Mouse (Mus musculus) hindbrain, embryonic 16.5 days (tissue): ENCODE results near the gene Qk. TPM values are rescaled to one million over a fixed set of nuclear protein-coding genes. Genes with fewer than 3 reads are reported as not detected.
A peak's percentile ranks its signal among the peaks of the same experiment; 100 is the strongest.

Source experiments
- ATAC-seq: fragments of 200-750 bp; cut with Nextera tagmentation; 2 replicates; pipeline ENCODE4 v1.8.0; 2017; ENCODE audit warnings: moderate TSS enrichment, moderate library complexity
- H3K27ac ChIP-seq: fragments of 300-500 bp; sonication (generic); 2 replicates; pipeline ENCODE4 v1.5.1; 2014; ENCODE audit warnings: low read depth, mild to moderate bottlenecking, control low read depth, low read length, moderate library complexity
- H3K27me3 ChIP-seq: fragments of 300-500 bp; sonication (generic); replicated peaks from 2 replicates; pipeline ENCODE4 v1.6.1; 2014; ENCODE audit warnings: low read length; ENCODE audit not compliant: control insufficient read depth, insufficient read depth
- H3K36me3 ChIP-seq: fragments of 300-500 bp; sonication (generic); 2 replicates; pipeline ENCODE4 v1.6.1; 2014; ENCODE audit warnings: mild to moderate bottlenecking, low read length, moderate library complexity, mixed read lengths; ENCODE audit not compliant: control insufficient read depth, insufficient read depth
- H3K4me1 ChIP-seq: fragments of 300-500 bp; sonication (generic); 2 replicates; pipeline ENCODE4 v1.6.1; 2014; ENCODE audit warnings: low read depth, low read length; ENCODE audit not compliant: control insufficient read depth, insufficient read depth
- H3K4me2 ChIP-seq: fragments of 300-500 bp; sonication (generic); 2 replicates; pipeline ENCODE4 v1.6.1; 2014; ENCODE audit warnings: mild to moderate bottlenecking, low read length, control low read depth, moderate library complexity
- H3K4me3 ChIP-seq: fragments of 300-500 bp; sonication (generic); 2 replicates; pipeline ENCODE4 v1.5.1; 2014; ENCODE audit warnings: mild to moderate bottlenecking, low read length, control low read depth, moderate library complexity
- H3K9ac ChIP-seq: fragments of 300-500 bp; sonication (generic); 2 replicates; pipeline ENCODE4 v1.6.1; 2014; ENCODE audit warnings: low read depth, mild to moderate bottlenecking, control low read depth, low read length, moderate library complexity
- H3K9me3 ChIP-seq: fragments of 300-500 bp; sonication (generic); 2 replicates; pipeline ENCODE4 v1.6.1; 2014; ENCODE audit warnings: mild to moderate bottlenecking, low read length, moderate library complexity; ENCODE audit not compliant: control insufficient read depth
- WGBS: fragments of 180-500 bp; shearing (Covaris S2); extraction: QIAGEN DNeasy Blood & Tissue Kit; methylation state at CpG from one replicate; pipeline ENCODE4 v1.1.7; 2014; 5-methylcytosine and 5-hydroxymethylcytosine counted together
- polyA plus RNA-seq: library from polyadenylated mRNA; unstranded; fragments of >200 nt; fragmentation: Nextera tagmentation; extraction: Ambion mirVana; gene quantifications from 2 replicates; pipeline ENCODE4 v1.2.1, GENCODE M21; 2015

The Qk gene
- polyA plus RNA-seq, 1 experiment from 2014 or later = 46.3 TPM

DNA sequence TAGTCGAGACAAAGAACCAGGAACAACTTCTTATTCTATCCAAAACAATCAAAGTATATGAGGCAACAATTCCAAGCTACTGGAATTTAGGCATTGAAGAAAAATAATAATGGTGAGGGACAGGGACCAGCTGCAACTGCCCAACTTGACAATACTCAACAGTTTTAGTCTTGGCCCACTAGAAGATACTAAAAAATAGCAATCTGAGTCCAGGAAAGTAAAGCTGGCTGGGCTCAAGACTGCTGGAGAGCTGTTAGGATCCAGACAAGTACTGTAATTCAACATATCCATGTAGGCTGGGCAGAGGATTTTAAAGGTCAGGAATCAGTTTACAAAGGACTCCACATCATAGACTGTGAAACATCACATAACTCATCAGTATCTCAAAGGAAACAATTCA, 79.6 kb downstream of the Qk start:
- WGBS = 85% methylated on average over 1 of the region's 1 CpGs
- Histone ChIP-seq H3K27ac (no peak overlapping the region), H3K9me3 (no peaks in the 10 kb centered on the region), H3K4me2 (no peak overlapping the region), H3K4me3 (no peak overlapping the region), H3K36me3 (no peaks in the 10 kb centered on the region), H3K27me3 (no peaks in the 10 kb centered on the region), H3K9ac (no peak overlapping the region), H3K4me1 (no peaks in the 10 kb centered on the region; the same call in 1 of the 2 replicates)
- no peak for ATAC-seq

DNA sequence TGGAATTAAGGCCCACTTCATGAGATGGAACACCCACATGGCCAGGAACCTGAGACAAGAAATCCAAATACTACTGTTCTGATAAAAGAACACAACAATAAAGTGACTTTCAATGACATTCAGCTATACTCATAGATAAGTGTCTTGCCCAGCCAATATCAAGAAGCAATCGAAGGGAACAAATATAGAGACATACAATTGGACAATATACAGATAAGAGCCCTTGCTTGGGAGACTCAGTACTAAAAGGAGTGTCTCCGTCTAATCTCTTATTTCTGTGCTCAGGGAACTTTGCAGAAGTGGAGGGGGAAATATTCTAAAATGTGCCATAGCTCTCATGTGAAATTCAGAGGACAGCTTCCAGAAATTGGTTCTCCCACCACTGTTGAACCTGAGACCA, 83.1 kb downstream of the Qk start:
- no peaks in the 10 kb centered on the region for H3K27me3 ChIP-seq

DNA sequence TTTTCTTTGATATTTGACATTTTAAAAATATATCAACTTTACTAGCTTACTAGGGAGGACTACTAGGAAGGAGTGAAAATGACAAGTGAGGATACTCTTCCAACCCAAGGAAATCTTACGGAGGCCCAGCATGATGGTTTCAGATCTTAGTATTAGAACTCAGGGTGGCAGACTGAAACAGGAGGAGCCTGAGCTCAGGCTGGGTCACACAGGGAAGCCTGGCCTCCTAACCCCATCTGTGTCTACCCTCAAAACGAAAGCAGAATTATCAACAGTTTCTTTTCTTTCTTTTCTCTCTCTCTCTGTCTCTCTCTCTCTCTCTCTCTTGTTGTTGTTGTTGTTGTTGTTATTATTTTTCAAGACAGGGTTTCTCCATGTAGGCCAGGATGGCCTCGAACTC, 87.2 kb downstream of the Qk start:
- H3K4me3 ChIP-seq = no peak overlapping the region
- ATAC-seq = no peak
- H3K4me2 ChIP-seq = no peak overlapping the region
- H3K27ac ChIP-seq = no peak overlapping the region
- H3K4me1 ChIP-seq = no peaks in the 10 kb centered on the region; the same call in 1 of the 2 replicates
- 93% methylated on average over 3 of the region's 3 CpGs for WGBS
- H3K36me3 ChIP-seq = no peaks in the 10 kb centered on the region
- H3K9ac ChIP-seq = no peak overlapping the region
- no peaks in the 10 kb centered on the region for H3K9me3 ChIP-seq
- H3K27me3 ChIP-seq = no peaks in the 10 kb centered on the region

More for the DNA sequence above, 83.1 kb downstream of the Qk start:
- Histone ChIP-seq H3K36me3 (no peaks in the 10 kb centered on the region), H3K9ac (no peak overlapping the region), H3K27ac (no peak overlapping the region), H3K4me3 (no peak overlapping the region), H3K9me3 (no peaks in the 10 kb centered on the region), H3K4me1 (no peaks in the 10 kb centered on the region), H3K4me2 (no peak overlapping the region)
- no peak for ATAC-seq
- 92% methylated on average over 2 of the region's 2 CpGs for whole genome bisulfite sequencing

DNA sequence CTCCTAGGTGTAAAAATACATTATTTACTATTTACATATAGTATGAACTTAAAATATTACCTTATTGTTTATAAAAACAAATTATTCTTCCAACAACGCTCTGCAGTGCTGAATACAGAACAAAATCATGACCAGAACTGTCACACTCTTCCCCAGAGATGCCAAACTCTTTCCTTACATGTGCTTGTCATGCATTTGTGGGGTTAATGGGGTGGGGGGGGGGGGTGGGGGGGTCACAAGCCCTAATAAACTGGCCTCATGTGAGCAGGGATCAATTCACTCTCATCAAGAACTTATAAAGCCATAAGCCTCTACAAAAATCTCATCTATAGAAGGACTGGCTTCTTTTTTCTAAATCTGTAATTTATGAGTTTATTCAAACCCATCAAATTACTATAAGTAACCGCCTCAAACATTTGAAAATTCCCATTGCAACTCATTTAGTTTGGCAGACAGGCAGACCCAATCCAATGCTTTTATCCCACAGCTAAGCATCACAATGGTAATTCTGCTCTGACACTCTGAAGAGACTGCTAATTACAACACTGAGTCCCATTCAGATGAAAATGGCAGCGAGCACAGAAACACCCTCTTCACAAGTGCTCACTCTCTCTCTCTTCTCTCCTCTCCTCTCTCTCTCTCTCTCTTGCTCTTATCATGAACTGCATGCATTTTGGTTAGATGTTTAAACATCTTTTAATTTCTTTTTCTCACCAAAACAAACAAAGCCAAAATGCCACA, 91.7 kb downstream of the Qk start:
- WGBS = 49% methylated on average over 3 of the region's 3 CpGs
- Histone ChIP-seq H3K4me2 (no peak overlapping the region), H3K27ac (no peak overlapping the region), H3K27me3 (no peaks in the 10 kb centered on the region), H3K4me1 (no peaks in the 10 kb centered on the region; the same call in 1 of the 2 replicates), H3K9ac (no peak overlapping the region), H3K4me3 (no peak overlapping the region), H3K9me3 (no peaks in the 10 kb centered on the region), H3K36me3 (no peaks in the 10 kb centered on the region)
- ATAC-seq = peak; percentile 58; the same call in 1 of the 2 replicates

DNA sequence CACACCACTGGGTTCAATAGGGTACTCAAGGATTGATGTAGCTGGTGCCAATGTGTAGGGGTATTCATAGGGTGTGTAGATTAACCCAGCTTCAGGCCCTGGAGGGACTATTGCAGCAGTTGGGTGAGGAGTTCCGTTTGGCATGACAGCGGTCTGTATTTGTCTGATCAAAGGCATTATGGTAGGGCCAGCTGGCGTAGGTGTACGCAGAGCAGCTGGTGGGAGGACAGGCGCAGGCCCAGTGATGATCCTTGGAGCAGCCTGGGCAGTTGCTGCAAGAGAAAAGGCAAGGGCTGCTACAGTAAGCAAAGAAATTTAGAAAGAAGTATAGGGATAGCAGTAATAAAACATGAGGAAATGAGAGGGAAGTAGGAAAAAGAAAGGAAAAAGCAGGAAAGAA, 103.5 kb downstream of the Qk start:
- WGBS = 59% methylated on average over 5 of the region's 5 CpGs
- Histone ChIP-seq H3K9me3 (no peaks in the 10 kb centered on the region), H3K4me2 (no peak overlapping the region), H3K27me3 (no peaks in the 10 kb centered on the region), H3K4me3 (no peak overlapping the region), H3K4me1 (peaks cover 2% of the 10 kb centered on the region; the same call in 1 of the 2 replicates), H3K36me3 (no peaks in the 10 kb centered on the region), H3K27ac (no peak overlapping the region), H3K9ac (no peak overlapping the region)
- ATAC-seq = 0 out of 2 replicates have a peak, but pooled peaks have one; percentile 45

DNA sequence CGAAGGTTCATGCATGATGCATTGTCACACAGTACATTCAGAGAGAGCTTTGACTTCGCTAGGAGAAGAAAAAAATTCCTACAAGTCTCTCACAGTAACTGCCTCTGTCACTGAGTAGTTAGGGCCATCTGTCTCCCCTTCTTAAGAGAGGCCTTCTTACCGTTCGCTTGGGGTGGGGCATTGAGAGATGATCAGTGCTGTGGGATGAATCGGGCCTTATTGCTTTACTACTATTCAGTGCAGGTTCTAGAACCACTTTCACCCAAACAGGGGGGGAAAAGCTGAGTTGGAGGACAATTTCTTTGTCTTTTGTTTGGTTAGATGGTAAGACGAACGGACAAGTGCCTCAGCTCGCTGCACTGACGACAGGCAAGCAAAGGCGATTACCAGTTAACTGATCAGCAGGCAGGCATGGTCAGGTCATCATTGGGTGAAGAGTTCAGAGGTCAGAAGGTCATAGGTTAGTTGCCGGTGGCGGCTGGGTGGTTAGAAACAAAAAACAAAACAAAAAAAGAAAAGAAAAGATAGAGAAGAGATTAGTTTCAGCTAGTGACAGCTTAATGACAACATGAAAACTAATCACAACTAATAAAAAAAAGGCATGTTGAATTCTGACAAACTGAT, 110.4 kb downstream of the Qk start:
- Histone ChIP-seq H3K4me2 (no peak overlapping the region), H3K4me1 (0 out of 2 replicates have a peak, but pooled peaks cover 4% of the 10 kb centered on the region), H3K9me3 (no peaks in the 10 kb centered on the region), H3K36me3 (peaks cover 5% of the 10 kb centered on the region; the same call in 1 of the 2 replicates), H3K27ac (peak overlapping the region; percentile 44), H3K27me3 (no peaks in the 10 kb centered on the region), H3K4me3 (no peak overlapping the region), H3K9ac (no peak overlapping the region)
- 12% methylated on average over 12 of the region's 12 CpGs for WGBS
- ATAC-seq = peak; percentile 37; the same call in 1 of the 2 replicates

DNA sequence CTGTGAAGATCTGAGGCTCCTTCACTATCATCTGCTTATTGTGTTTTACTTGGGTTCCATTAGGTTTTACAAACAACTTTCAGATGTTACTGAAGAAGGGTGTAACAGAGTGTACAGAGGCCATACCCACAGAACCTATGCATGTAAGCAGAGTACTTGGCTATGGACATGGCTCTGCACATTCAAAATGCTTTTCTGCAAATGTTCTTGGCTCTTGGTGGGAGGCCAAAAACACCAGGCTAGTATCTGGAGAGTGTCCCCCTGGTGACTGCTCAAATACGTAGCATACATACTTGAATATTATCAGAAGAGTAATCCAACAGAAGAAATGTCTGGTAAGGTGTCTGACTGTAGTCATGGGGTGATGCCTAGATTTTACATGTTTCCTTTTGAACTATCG, 121.0 kb downstream of the Qk start:
- H3K4me3 ChIP-seq = no peak overlapping the region
- no peaks in the 10 kb centered on the region for H3K36me3 ChIP-seq
- WGBS = 85% methylated on average over 2 of the region's 2 CpGs
- no peaks in the 10 kb centered on the region for H3K9me3 ChIP-seq
- no peak overlapping the region for H3K9ac ChIP-seq
- no peak overlapping the region for H3K4me2 ChIP-seq
- peak overlapping the region; percentile 39; the same call in 1 of the 2 replicates for H3K27ac ChIP-seq
- H3K4me1 ChIP-seq = no peaks in the 10 kb centered on the region
- H3K27me3 ChIP-seq = no peaks in the 10 kb centered on the region
- no peak for ATAC-seq

DNA sequence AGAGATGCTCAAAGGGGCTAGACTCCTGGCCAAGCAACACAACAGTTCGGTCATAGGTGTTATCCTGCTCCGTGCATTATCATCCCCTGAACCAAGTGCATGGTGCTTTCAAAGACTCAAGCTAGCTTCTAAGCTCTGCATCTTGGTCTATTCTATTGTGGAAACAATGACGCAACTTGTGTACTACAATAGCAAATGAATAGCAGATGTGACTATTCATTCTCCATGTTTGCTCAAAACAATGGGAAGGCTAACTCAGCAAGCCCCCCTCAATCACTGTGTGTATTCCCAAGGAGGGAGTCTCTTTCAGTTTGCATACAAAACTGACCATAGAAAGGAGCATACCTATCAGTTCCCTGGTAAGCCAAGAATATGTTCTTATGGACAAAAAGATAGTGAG, 121.4 kb downstream of the Qk start:
- H3K4me1 ChIP-seq = no peaks in the 10 kb centered on the region
- H3K36me3 ChIP-seq = no peaks in the 10 kb centered on the region
- no peak for ATAC-seq
- H3K27me3 ChIP-seq = no peaks in the 10 kb centered on the region
- 85% methylated on average over 3 of the region's 3 CpGs for WGBS
- no peaks in the 10 kb centered on the region for H3K9me3 ChIP-seq
- no peak overlapping the region for H3K9ac ChIP-seq
- H3K4me3 ChIP-seq = no peak overlapping the region
- no peak overlapping the region for H3K27ac ChIP-seq
- no peak overlapping the region for H3K4me2 ChIP-seq

DNA sequence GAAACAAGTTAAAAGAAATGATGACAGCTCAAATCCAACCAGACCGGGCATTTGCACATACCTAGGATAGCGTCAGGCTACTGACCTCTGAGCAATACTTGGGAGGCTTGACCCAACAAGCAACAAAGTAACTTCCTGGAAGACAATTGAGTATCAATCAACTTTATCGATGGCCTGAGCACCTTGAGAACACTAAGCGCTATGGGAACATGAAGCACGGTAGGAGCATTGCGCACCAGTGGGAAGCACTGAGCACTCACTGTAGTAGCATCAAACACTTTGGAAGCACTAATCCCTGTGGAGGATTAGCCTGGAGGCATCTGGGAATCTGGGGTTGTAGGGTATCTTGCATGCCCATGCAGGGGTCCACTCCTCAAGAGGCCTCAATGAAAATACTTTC, 124.0 kb downstream of the Qk start:
- H3K4me1 ChIP-seq = no peaks in the 10 kb centered on the region
- no peak overlapping the region for H3K4me3 ChIP-seq
- H3K36me3 ChIP-seq = no peaks in the 10 kb centered on the region
- no peaks in the 10 kb centered on the region; the same call in 1 of the 2 replicates for H3K9me3 ChIP-seq
- ATAC-seq = no peak
- H3K4me2 ChIP-seq = no peak overlapping the region
- no peak overlapping the region for H3K27ac ChIP-seq
- H3K9ac ChIP-seq = no peak overlapping the region
- 97% methylated on average over 6 of the region's 6 CpGs for WGBS
- H3K27me3 ChIP-seq = no peaks in the 10 kb centered on the region
